Mouse (Mus musculus): Measurements from ENCODE around the gene Impg2.

Gene Impg2

DNA sequence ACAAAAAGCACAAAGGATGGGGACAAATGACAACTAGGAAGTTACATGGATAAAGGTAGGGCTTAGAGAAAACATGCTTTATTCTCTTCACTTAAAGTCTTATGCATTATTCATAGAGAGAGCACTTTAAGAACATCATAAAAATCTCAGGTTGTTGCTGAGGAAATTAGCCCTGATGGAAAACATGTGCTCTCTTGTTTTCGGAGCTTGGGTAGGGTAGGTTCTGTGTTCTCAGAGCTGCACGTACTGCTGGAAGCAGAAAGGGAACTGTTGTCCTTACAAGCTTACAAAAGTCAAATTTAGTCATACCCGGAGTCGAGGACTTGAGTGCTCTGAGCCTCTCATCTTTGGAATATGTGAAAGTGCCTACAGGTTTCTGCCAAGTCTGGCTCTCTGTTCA is 98.9 kb downstream of the Impg2 start:
- DNase-seq = no peak

DNA sequence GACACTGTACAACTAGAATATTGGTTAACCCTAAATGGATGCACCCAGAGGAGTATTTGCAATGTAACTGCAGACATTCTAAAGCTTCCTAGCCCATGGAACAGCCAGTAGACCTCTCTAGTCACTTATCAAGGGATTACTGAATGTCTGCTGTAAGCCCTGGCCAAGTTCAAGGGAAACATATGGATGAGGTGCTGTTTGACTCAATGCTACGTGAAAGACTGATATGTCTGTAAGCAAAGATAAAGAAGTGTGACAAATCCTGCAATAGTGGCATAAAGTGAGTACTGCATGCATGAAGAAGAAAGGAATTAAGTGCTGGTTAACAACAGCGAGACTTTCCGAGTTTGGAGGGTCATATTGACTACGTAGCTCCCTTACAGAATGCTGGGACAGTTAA is 100.1 kb downstream of the Impg2 start:
- no peak for DNase-seq

- DNase-seq = no peak
These were observed 103.5 kb downstream of the Impg2 start for GRCm38 (mm10) chr16:56307575-56307974.

GRCm38 (mm10) chr16:56311291-56311690 is 107.2 kb downstream of the Impg2 start:
- no peak for DNase-seq

Measured in B cell, adult 2 months (primary cell).